Mouse (Mus musculus) left cerebral cortex, adult 11 months (tissue): ENCODE measurements around the gene Dnase1l1.

ENCODE experiments used
- DNase-seq: peaks from one replicate; pipeline ENCODE4 v3.0.0; 2022; ENCODE audit warnings: low spot score

The Dnase1l1 gene

GRCm38 (mm10) chrX:74270062-74270901 lies 11.9 kb downstream of the Dnase1l1 start, which contains the start of gene Rpl10:
Gene Rpl10 (plus strand): TSS chrX:74270812.
- DNase-seq, result peak; percentile 93

- no peak for DNase-seq
Measured at GRCm38 (mm10) chrX:74269736-74270061, 12.4 kb downstream of the Dnase1l1 start.

GRCm38 (mm10) chrX:74257746-74258145 lies 24.4 kb downstream of the Dnase1l1 start:
- DNase-seq, result no peak

GRCm38 (mm10) chrX:74254888-74255565 lies 27.1 kb downstream of the Dnase1l1 start:
- no peak for DNase-seq

- DNase-seq, result peak; percentile 81
Measured at GRCm38 (mm10) chrX:74254153-74254887, 27.8 kb downstream of the Dnase1l1 start, which contains the start of gene Emd. Gene Emd (plus strand): TSS chrX:74254687.

- DNase-seq, result no peak
Measured at GRCm38 (mm10) chrX:74249615-74250014, 32.5 kb downstream of the Dnase1l1 start, which contains the start of gene Flna. Gene Flna (minus strand): TSS chrX:74249820.

GRCm38 (mm10) chrX:74248651-74249050 lies 33.5 kb downstream of the Dnase1l1 start:
- DNase-seq, result no peak

- no peak for DNase-seq
Measured at GRCm38 (mm10) chrX:74246693-74247092, 35.4 kb downstream of the Dnase1l1 start.

GRCm38 (mm10) chrX:74246213-74246681 lies 35.9 kb downstream of the Dnase1l1 start:
- DNase-seq, result peak; percentile 83

GRCm38 (mm10) chrX:74245687-74246086 lies 36.5 kb downstream of the Dnase1l1 start:
- DNase-seq, result peak; percentile 51

GRCm38 (mm10) chrX:74245107-74245506 lies 37.0 kb downstream of the Dnase1l1 start:
- DNase-seq, result no peak

GRCm38 (mm10) chrX:74244614-74245083 lies 37.5 kb downstream of the Dnase1l1 start:
- no peak for DNase-seq

- DNase-seq, result no peak
Measured at GRCm38 (mm10) chrX:74243807-74244206, 38.3 kb downstream of the Dnase1l1 start.

- DNase-seq, result no peak
Measured at GRCm38 (mm10) chrX:74243396-74243795, 38.7 kb downstream of the Dnase1l1 start.

- no peak for DNase-seq
Measured at GRCm38 (mm10) chrX:74240332-74240731, 41.8 kb downstream of the Dnase1l1 start.

GRCm38 (mm10) chrX:74233196-74233595 lies 48.9 kb downstream of the Dnase1l1 start:
- no peak for DNase-seq

- no peak for DNase-seq
Measured at GRCm38 (mm10) chrX:74230038-74230437, 52.1 kb downstream of the Dnase1l1 start.
